Mouse (Mus musculus): Measurements from ENCODE around the gene Fkbp9. TPM values are rescaled to one million over a fixed set of nuclear protein-coding genes. Genes with fewer than 3 reads are reported as not detected.
A peak's percentile ranks its signal among the peaks of the same experiment; 100 is the strongest.

Fkbp9 gene
- polyA plus RNA-seq, 1 experiment from 2014 or later = 50.4 TPM

DNA sequence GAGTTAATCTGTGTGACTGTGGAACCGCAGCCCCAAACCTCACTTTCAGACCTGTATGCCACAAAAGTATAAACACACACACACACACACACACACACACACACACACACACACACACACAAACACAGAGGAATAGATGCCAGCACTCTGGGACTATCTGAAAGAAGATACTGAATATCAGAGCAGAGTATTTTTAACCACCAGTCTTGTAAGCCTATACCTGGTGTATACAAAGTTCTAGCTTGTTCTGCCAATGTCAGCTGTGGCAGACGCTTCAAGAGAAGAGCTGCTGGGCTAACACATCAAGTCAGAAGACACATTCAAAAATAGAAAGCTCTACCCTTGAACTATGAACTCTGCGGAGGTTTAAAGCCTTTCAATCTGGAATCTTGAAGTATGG is 67.7 kb downstream of the Fkbp9 start:
- Histone ChIP-seq H3K9me3 (no peaks in the 10 kb centered on the region), H3K27ac (no peak overlapping the region), H3K4me3 (replicated peaks) (no peak overlapping the region), H3K4me1 (peaks cover 17% of the 10 kb centered on the region), H3K27me3 (no peaks in the 10 kb centered on the region), H3K4me2 (no peak overlapping the region), H3K9ac (no peak overlapping the region), H3K36me3 (replicated peaks) (no peaks in the 10 kb centered on the region)
- no peak for ATAC-seq (ENCODE audit: low FRiP score)
- 94% methylated on average over 3 of the region's 3 CpGs for WGBS

DNA sequence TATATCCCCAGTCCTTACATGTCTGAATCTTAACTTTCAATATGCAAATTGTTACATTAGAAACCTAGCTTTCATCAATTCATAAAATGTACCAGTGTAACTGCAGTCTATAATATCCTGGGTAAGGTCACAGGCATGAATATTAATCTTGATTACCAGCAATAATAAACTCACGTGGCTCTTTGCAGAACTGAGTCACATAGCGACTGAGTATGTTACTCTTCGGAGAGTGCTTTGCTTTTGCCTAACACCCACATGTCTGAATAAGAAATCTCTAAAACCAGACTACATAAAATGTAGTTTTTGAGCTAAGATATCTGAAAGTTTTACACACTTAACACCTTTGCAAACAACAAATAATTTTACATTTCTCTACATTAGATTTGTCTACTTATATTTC is 69.5 kb downstream of the Fkbp9 start:
- H3K9ac ChIP-seq = no peak overlapping the region
- no peak for ATAC-seq (ENCODE audit: low FRiP score)
- no peaks in the 10 kb centered on the region for H3K27me3 ChIP-seq
- H3K36me3 ChIP-seq (replicated peaks) = no peaks in the 10 kb centered on the region
- H3K9me3 ChIP-seq = no peaks in the 10 kb centered on the region
- no peak overlapping the region for H3K4me3 ChIP-seq (replicated peaks)
- H3K27ac ChIP-seq = no peak overlapping the region
- 69% methylated on average over 3 of the region's 3 CpGs for WGBS
- no peak overlapping the region for H3K4me2 ChIP-seq
- H3K4me1 ChIP-seq = peaks cover 18% of the 10 kb centered on the region

DNA sequence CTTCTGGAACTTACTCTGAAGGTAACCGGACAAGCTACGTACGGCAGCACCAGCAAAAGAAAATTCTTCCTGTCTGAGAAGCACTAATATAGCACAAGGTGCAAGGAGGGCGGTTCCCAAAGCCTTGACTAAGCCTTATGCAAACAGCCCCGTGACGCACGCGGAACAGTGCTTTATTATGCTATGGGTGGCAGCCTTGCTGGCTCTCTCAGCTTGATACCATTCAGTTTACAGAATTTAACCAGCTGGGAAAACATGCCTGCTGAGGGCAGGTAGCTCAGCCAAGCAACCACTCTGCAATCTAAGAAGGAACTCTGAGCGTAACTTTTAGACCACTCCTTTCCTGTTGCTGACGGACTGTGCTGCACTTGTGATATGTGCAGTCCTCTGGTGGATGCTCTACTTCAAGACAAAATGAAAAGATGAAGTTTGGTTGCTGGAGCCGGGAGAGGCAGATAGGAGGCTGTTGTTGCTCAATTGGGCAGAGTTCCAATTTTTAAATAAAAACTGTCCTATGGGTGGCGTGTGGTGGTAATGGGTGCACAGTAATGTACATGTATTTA is 70.0 kb downstream of the Fkbp9 start:
- 33% methylated on average over 12 of the region's 12 CpGs for WGBS
- peaks cover 18% of the 10 kb centered on the region for H3K4me1 ChIP-seq
- ATAC-seq (ENCODE audit: low FRiP score) = peak; percentile 51; the same call in 1 of the 2 replicates

DNA sequence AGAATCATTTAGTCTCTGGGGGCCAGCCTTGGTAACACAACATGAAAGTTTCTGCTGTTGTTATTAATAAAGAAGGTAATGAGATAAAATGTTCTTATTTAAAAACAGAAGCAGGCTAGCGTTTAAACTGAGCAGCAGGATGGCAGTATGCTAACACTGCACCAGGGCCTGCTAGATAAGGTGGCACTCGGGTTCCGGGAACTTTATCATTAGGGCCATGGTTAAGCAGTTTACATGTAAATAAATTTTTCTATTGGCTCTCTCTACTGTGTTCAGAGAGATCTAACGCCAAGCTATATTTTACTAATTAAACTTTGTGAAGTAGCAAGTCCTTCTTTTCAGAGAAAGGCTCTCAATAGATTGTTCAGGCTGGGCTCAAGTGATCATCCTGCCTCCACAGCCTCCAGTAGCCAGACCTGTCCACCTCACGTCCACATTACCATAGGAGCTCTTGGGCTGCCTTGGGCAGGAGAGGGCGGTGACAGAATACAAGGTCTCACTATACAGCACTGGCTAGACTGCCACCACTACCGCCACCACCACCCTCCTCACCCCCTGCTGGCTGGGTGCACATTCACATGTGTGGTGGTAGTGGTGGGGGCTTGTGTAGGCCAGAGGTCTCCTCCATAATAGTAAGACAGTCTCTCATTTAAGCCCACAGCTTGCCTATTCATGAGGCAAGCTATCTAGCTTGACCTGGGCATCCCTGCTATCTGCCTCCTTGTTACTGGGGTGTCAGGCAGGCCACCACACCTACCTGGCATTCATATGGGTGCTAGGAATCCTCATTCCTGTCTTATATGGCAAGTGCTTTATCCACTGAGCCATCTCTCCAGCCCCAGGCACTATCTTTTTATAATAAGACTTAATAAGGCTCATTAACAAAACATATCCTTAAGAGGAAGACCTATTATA is 71.0 kb downstream of the Fkbp9 start:
- whole genome bisulfite sequencing = 81% methylated on average over 7 of the region's 7 CpGs
- ATAC-seq (ENCODE audit: low FRiP score) = no peak
- Histone ChIP-seq H3K9me3 (no peaks in the 10 kb centered on the region), H3K27ac (no peak overlapping the region), H3K4me3 (replicated peaks) (no peak overlapping the region), H3K4me2 (no peak overlapping the region), H3K9ac (no peak overlapping the region), H3K4me1 (peaks cover 18% of the 10 kb centered on the region), H3K36me3 (replicated peaks) (no peaks in the 10 kb centered on the region), H3K27me3 (no peaks in the 10 kb centered on the region)

More for the DNA sequence above, 70.0 kb downstream of the Fkbp9 start:
- Histone ChIP-seq H3K4me2 (no peak overlapping the region), H3K27ac (no peak overlapping the region), H3K9ac (no peak overlapping the region), H3K4me3 (replicated peaks) (no peak overlapping the region), H3K36me3 (replicated peaks) (no peaks in the 10 kb centered on the region), H3K27me3 (no peaks in the 10 kb centered on the region), H3K9me3 (no peaks in the 10 kb centered on the region)

DNA sequence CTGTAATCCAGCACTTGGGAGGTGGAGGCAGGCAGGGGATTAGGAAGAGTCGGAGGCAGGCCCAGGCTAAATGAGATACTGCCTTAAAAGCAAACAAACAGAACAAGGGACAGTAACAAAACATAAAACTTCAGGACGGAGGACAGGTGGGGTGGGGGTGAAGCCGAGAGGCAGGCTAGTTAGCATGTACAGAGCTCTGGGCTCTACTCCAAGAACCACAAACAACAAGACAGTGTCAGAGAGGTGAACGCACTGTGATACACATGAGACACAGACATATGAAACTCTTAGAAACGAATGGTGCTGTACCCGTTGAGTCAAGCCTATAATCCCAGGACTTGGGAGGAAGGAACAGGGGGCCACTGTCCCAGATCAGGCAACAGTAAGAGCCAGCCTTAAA is 72.0 kb downstream of the Fkbp9 start:
- no peak overlapping the region for H3K9ac ChIP-seq
- no peak overlapping the region for H3K27ac ChIP-seq
- peaks cover 18% of the 10 kb centered on the region for H3K4me1 ChIP-seq
- no peaks in the 10 kb centered on the region for H3K9me3 ChIP-seq
- no peaks in the 10 kb centered on the region for H3K27me3 ChIP-seq
- no peaks in the 10 kb centered on the region for H3K36me3 ChIP-seq (replicated peaks)
- ATAC-seq (ENCODE audit: low FRiP score) = no peak
- no peak overlapping the region for H3K4me3 ChIP-seq (replicated peaks)
- H3K4me2 ChIP-seq = no peak overlapping the region
- WGBS = 68% methylated on average over 6 of the region's 6 CpGs

GRCm38 (mm10) chr6:56904330-56904729 is 72.5 kb downstream of the Fkbp9 start:
- Histone ChIP-seq H3K4me2 (no peak overlapping the region), H3K36me3 (replicated peaks) (no peaks in the 10 kb centered on the region), H3K9me3 (no peaks in the 10 kb centered on the region), H3K27ac (no peak overlapping the region), H3K4me3 (replicated peaks) (no peak overlapping the region), H3K27me3 (no peaks in the 10 kb centered on the region), H3K9ac (no peak overlapping the region), H3K4me1 (peaks cover 18% of the 10 kb centered on the region)
- 90% methylated on average over 1 of the region's 1 CpGs for WGBS
- no peak for ATAC-seq (ENCODE audit: low FRiP score)

GRCm38 (mm10) chr6:56904982-56905381 is 73.1 kb downstream of the Fkbp9 start:
- no peak for ATAC-seq (ENCODE audit: low FRiP score)

GRCm38 (mm10) chr6:56905486-56905885 is 73.6 kb downstream of the Fkbp9 start:
- Histone ChIP-seq H3K4me2 (no peak overlapping the region), H3K4me3 (replicated peaks) (no peak overlapping the region), H3K27ac (no peak overlapping the region), H3K27me3 (no peaks in the 10 kb centered on the region), H3K36me3 (replicated peaks) (no peaks in the 10 kb centered on the region), H3K9ac (no peak overlapping the region), H3K4me1 (peaks cover 18% of the 10 kb centered on the region), H3K9me3 (no peaks in the 10 kb centered on the region)
- ATAC-seq (ENCODE audit: low FRiP score) = no peak
- WGBS = 94% methylated on average over 5 of the region's 5 CpGs

More at GRCm38 (mm10) chr6:56904982-56905381, 73.1 kb downstream of the Fkbp9 start:
- H3K4me2 ChIP-seq = no peak overlapping the region
- H3K27ac ChIP-seq = no peak overlapping the region
- 81% methylated on average over 2 of the region's 2 CpGs for WGBS
- peaks cover 18% of the 10 kb centered on the region for H3K4me1 ChIP-seq
- no peaks in the 10 kb centered on the region for H3K36me3 ChIP-seq (replicated peaks)
- H3K9ac ChIP-seq = no peak overlapping the region
- H3K27me3 ChIP-seq = no peaks in the 10 kb centered on the region
- H3K4me3 ChIP-seq (replicated peaks) = no peak overlapping the region
- no peaks in the 10 kb centered on the region for H3K9me3 ChIP-seq

- no peaks in the 10 kb centered on the region for H3K27me3 ChIP-seq
- no peaks in the 10 kb centered on the region for H3K36me3 ChIP-seq (replicated peaks)
- peaks cover 18% of the 10 kb centered on the region for H3K4me1 ChIP-seq
- no peak overlapping the region for H3K9ac ChIP-seq
- H3K4me2 ChIP-seq = no peak overlapping the region
- H3K9me3 ChIP-seq = no peaks in the 10 kb centered on the region
- 87% methylated on average over 8 of the region's 8 CpGs for WGBS
- no peak overlapping the region for H3K27ac ChIP-seq
- no peak overlapping the region for H3K4me3 ChIP-seq (replicated peaks)
- no peak for ATAC-seq (ENCODE audit: low FRiP score)
These were observed 74.4 kb downstream of the Fkbp9 start for GRCm38 (mm10) chr6:56906121-56906846.

- peaks cover 10% of the 10 kb centered on the region for H3K4me1 ChIP-seq
- no peaks in the 10 kb centered on the region for H3K27me3 ChIP-seq
- H3K9ac ChIP-seq = no peak overlapping the region
- WGBS = 90% methylated on average over 3 of the region's 3 CpGs
- no peak overlapping the region for H3K4me2 ChIP-seq
- H3K9me3 ChIP-seq = no peaks in the 10 kb centered on the region
- no peak overlapping the region for H3K4me3 ChIP-seq (replicated peaks)
- H3K27ac ChIP-seq = no peak overlapping the region
- no peak for ATAC-seq (ENCODE audit: low FRiP score)
- H3K36me3 ChIP-seq (replicated peaks) = no peaks in the 10 kb centered on the region
These were observed 76.1 kb downstream of the Fkbp9 start for GRCm38 (mm10) chr6:56907973-56908372.

GRCm38 (mm10) chr6:56908397-56908796 is 76.5 kb downstream of the Fkbp9 start:
- Histone ChIP-seq H3K27ac (no peak overlapping the region), H3K27me3 (no peaks in the 10 kb centered on the region), H3K4me3 (replicated peaks) (no peak overlapping the region), H3K9ac (no peak overlapping the region), H3K4me1 (peaks cover 7% of the 10 kb centered on the region), H3K4me2 (no peak overlapping the region), H3K9me3 (no peaks in the 10 kb centered on the region), H3K36me3 (replicated peaks) (no peaks in the 10 kb centered on the region)
- 94% methylated on average over 2 of the region's 2 CpGs for WGBS
- no peak for ATAC-seq (ENCODE audit: low FRiP score)

GRCm38 (mm10) chr6:56908912-56909311 is 77.1 kb downstream of the Fkbp9 start:
- H3K4me1 ChIP-seq = peaks cover 4% of the 10 kb centered on the region; the same call in 1 of the 2 replicates
- H3K27ac ChIP-seq = no peak overlapping the region
- no peaks in the 10 kb centered on the region for H3K9me3 ChIP-seq
- no peak overlapping the region for H3K4me3 ChIP-seq (replicated peaks)
- no peak for ATAC-seq (ENCODE audit: low FRiP score)
- H3K9ac ChIP-seq = no peak overlapping the region
- 22% methylated on average over 4 of the region's 4 CpGs for WGBS
- no peaks in the 10 kb centered on the region for H3K36me3 ChIP-seq (replicated peaks)
- H3K4me2 ChIP-seq = no peak overlapping the region
- no peaks in the 10 kb centered on the region for H3K27me3 ChIP-seq

Data from forebrain, embryonic 12.5 days (tissue).